Mouse (Mus musculus): ENCODE data around the gene Pltp.
"Not testable (repeated sequence)": the region's sequence is repeated elsewhere in the genome, so short reads cannot be mapped to it uniquely, and the experiment has no call there.

GRCm38 (mm10) chr2:164863411-164863810 lies 5.9 kb upstream of the Pltp start:
- not testable (repeated sequence) for TF ChIP-seq CTCF (IDR thresholded peaks at IDR 0.05 in 2 of 3, conservative IDR thresholded peaks at IDR 0.05 in 1 of 3; ENCODE audit: control insufficient read depth in 1 of 3, insufficient read depth in 1 of 3, low read depth in 2 of 3, low read length in 3 of 3, poor library complexity in 1 of 3, severe bottlenecking in 1 of 3); SMC3 (IDR thresholded peaks at IDR 0.05; ENCODE audit: low read depth, low read length); ZKSCAN1 (IDR thresholded peaks at IDR 0.05; ENCODE audit: low read depth, low read length); ZNF384 (IDR thresholded peaks at IDR 0.05; ENCODE audit: low read depth, low read length)
- TF ChIP-seq POLR2A (IDR thresholded peaks at IDR 0.05; ENCODE audit: control insufficient read depth in 1 of 2, insufficient read depth in 1 of 2, low read depth in 1 of 2, low read length in 2 of 2, poor library complexity in 1 of 2) = peak in 1 of 2 experiments; percentile 62; a peak in 1 of 4 replicates
